19 mouse cellular contexts compared by ENCODE assay signal in the genomic region with DNA sequence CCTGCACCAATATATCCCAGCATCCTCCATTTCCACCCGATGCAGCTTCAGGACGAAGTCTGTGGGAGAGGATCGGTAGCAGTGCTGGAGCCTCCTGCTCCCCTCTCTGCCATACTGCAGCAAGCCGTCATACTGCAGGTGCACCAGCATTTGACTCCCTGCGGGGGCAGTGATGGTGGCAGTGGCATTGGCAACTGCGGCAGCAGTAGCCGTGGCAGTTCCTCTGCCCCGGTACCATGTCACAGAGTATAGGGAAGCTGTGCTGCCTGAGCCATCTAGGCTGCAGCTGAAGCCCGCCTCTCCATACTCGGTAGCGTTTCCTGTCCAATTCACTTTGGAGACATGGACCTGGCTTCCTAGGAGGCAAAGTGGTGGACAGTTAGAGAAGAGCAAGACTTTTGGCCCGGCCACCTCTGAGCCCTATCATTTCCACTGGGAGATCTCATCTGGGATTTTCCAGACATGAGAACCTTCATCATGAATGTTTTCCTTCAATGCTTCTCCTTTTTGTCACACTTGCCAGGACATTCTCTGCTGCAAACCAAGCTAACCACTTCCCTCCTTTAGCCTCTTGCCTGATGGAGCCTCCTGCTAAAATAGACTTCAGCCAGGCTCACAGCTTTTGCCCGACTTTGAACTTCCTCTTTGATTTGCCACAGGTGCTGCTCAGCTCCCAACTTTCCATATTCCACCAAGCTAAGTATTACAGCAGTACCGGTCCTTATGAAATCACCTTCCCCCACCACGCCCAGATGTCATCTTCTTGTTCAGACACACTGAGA. TPM values are rescaled to one million over a fixed set of nuclear protein-coding genes. Genes with fewer than 3 reads are reported as not detected.
DNase-seq lines count a peak whose midpoint lies in the region; ATAC-seq lines count a peak whose summit lies in the region.
"Had no signal": no experiment of that assay in that cellular context is flagged by ENCODE, and none has a peak within 500 bp of the region (broad histone marks: within the 10 kb centered on the region; RNA-seq: fewer than 3 reads in every experiment).

No protein-coding gene starts in this region.

- intact Hi-C loops in gastrocnemius, postnatal 14 days (cut with DNase I; ENCODE audit: low total_unique reads) = no loop called here

- peak; percentile 48 for DNase-seq in layer of hippocampus, adult 9-11 months
- DNase-seq in layer of hippocampus, adult 18-20 months (ENCODE audit: low spot score in 2 of 2) = no peak
- DNase-seq in thymus, postnatal 0 days (ENCODE audit: low spot score) = peak; percentile 45
- DNase-seq in thymus, postnatal 36 days = no peak
- DNase-seq in gastrocnemius, postnatal 14 days = no peak
- DNase-seq: adrenal gland, adult 2 months; cerebellum, postnatal 10 days; heart, postnatal 10 days; kidney, adult 11 months; layer of hippocampus, postnatal 36 days; right cerebral cortex, postnatal 4 days had no signal

- H3K9me3 ChIP-seq in hindbrain, embryonic 12.5 days (replicated peaks) = no peaks in the 10 kb centered on the region
- H3K9me3 ChIP-seq: hindbrain, embryonic 15.5 days; limb, embryonic 15.5 days; midbrain, embryonic 10.5 days had no signal

- ATAC-seq in common myeloid progenitor, adult 5-6 weeks (replicated peaks; ENCODE audit: low read depth, poor library complexity, severe bottlenecking) = peak; percentile 74
- peak; percentile 51 for ATAC-seq in monocyte, adult 5-6 weeks (replicated peaks; ENCODE audit: insufficient number of reproducible peaks, low FRiP score, low TSS enrichment, poor library complexity, severe bottlenecking)
- no peak for ATAC-seq in hindbrain, embryonic 12.5 days (ENCODE audit: low FRiP score)
- ATAC-seq: forebrain, embryonic 16.5 days had no signal

- H3K27ac ChIP-seq in hindbrain, embryonic 12.5 days = no peak overlapping the region
- H3K27ac ChIP-seq: hindbrain, embryonic 15.5 days; limb, embryonic 15.5 days; midbrain, embryonic 10.5 days had no signal

- H3K36me3 ChIP-seq in hindbrain, embryonic 12.5 days = no peaks in the 10 kb centered on the region
- H3K36me3 ChIP-seq: hindbrain, embryonic 15.5 days; limb, embryonic 15.5 days; midbrain, embryonic 10.5 days had no signal

- WGBS in hindbrain, embryonic 12.5 days = 89% methylated on average over 15 of the region's 15 CpGs

- H3K4me3 ChIP-seq in hindbrain, embryonic 12.5 days = no peak overlapping the region
- H3K4me3 ChIP-seq: hindbrain, embryonic 15.5 days; limb, embryonic 15.5 days; midbrain, embryonic 10.5 days had no signal

- no peak overlapping the region for H3K4me2 ChIP-seq in hindbrain, embryonic 12.5 days (replicated peaks)
- H3K4me2 ChIP-seq: heart, embryonic 11.5 days; hindbrain, embryonic 15.5 days; limb, embryonic 15.5 days had no signal

- H3K9ac ChIP-seq in hindbrain, embryonic 12.5 days = no peak overlapping the region
- H3K9ac ChIP-seq: hindbrain, embryonic 15.5 days; limb, embryonic 15.5 days had no signal

- H3K27me3 ChIP-seq in hindbrain, embryonic 12.5 days = no peaks in the 10 kb centered on the region
- H3K27me3 ChIP-seq: hindbrain, embryonic 15.5 days; limb, embryonic 15.5 days had no signal

- H3K4me1 ChIP-seq in hindbrain, embryonic 12.5 days = no peaks in the 10 kb centered on the region

RNA-seq across cellular contexts. Expression of a gene that starts 25.6 kb away (rescaled TPM):
- under 1 TPM; 0.36 to 0.52 TPM for total RNA-seq in layer of hippocampus, adult 18-20 months (2021)
- polyA plus RNA-seq in thymus, postnatal 0 days (2015; fragmentation: Nextera tagmentation; extraction: Ambion mirVana) = 0.58 and 0.68 TPM in 2 replicates
- total RNA-seq in common myeloid progenitor, adult 5-6 weeks (2017) = 0.15 TPM in 1 of 2 replicates, not detected in the other
- 0.75 to 1.5 TPM (median 1.1 TPM) in 3 replicates for total RNA-seq in monocyte, adult 5-6 weeks (2017)
- not detected in 2 replicates for polyA plus RNA-seq in hindbrain, embryonic 12.5 days (2016; fragmentation: Nextera tagmentation; extraction: Ambion mirVana)
- under 1 TPM; 0.39 to 0.55 TPM for total RNA-seq in gastrocnemius, postnatal 14 days (2021)
- polyA plus RNA-seq: forebrain, embryonic 16.5 days had no signal

RNA-seq across cellular contexts. Expression of a gene that starts 34.3 kb away (rescaled TPM):
- 1 to 10 TPM; 1.1 TPM for total RNA-seq in layer of hippocampus, adult 18-20 months (2021)
- 15.9 and 17.3 TPM in 2 replicates for polyA plus RNA-seq in thymus, postnatal 0 days (2015; fragmentation: Nextera tagmentation; extraction: Ambion mirVana)
- 32.6 and 35.4 TPM in 2 replicates for total RNA-seq in common myeloid progenitor, adult 5-6 weeks (2017)
- 7.4 to 18.3 TPM (median 8.6 TPM) in 3 replicates for total RNA-seq in monocyte, adult 5-6 weeks (2017)
- 15.8 and 16.5 TPM in 2 replicates for polyA plus RNA-seq in hindbrain, embryonic 12.5 days (2016; fragmentation: Nextera tagmentation; extraction: Ambion mirVana)
- 1 to 10 TPM; 4.5 to 4.8 TPM for total RNA-seq in gastrocnemius, postnatal 14 days (2021)

Comparison
In these comparisons a context has a peak if more than half of its experiments do, and no peak if none do; other contexts are left out.
1. DNase-seq: peak in layer of hippocampus, adult 9-11 months (single experiment) and thymus, postnatal 0 days (single experiment); none in layer of hippocampus, adult 18-20 months (0 of 2), thymus, postnatal 36 days (0 of 2) and gastrocnemius, postnatal 14 days (single experiment).